Mouse (Mus musculus) liver, embryonic 15.5 days (tissue): ENCODE data around the gene Rbfox2. TPM values are rescaled to one million over a fixed set of nuclear protein-coding genes. Genes with fewer than 3 reads are reported as not detected.

Experiments used
- ATAC-seq: fragments of 200-750 bp; cut with Nextera tagmentation; 2 replicates; pipeline ENCODE4 v1.8.0; 2017; ENCODE audit warnings: moderate number of reproducible peaks, mild to moderate bottlenecking, moderate library complexity; ENCODE audit not compliant: insufficient read depth
- H3K27ac ChIP-seq: fragments of 300-500 bp; sonication (generic); replicated peaks from 2 replicates; pipeline ENCODE4 v1.5.1; 2015; ENCODE audit warnings: mild to moderate bottlenecking, inconsistent platforms
- H3K27me3 ChIP-seq: fragments of 300-500 bp; sonication (generic); 2 replicates; pipeline ENCODE4 v1.6.1; 2015; ENCODE audit warnings: mild to moderate bottlenecking, inconsistent platforms
- H3K36me3 ChIP-seq: fragments of 300-500 bp; sonication (generic); replicated peaks from 2 replicates; pipeline ENCODE4 v1.6.1; 2015; ENCODE audit warnings: moderate library complexity, mild to moderate bottlenecking, inconsistent platforms
- H3K4me1 ChIP-seq: fragments of 300-500 bp; sonication (generic); replicated peaks from 2 replicates; pipeline ENCODE4 v1.6.1; 2015; ENCODE audit warnings: inconsistent platforms
- H3K4me2 ChIP-seq: fragments of 300-500 bp; sonication (generic); 2 replicates; pipeline ENCODE4 v1.6.1; 2015; ENCODE audit warnings: moderate library complexity, mild to moderate bottlenecking, inconsistent platforms
- H3K4me3 ChIP-seq: fragments of 300-500 bp; sonication (generic); replicated peaks from 2 replicates; pipeline ENCODE4 v1.5.1; 2015; ENCODE audit warnings: mild to moderate bottlenecking, inconsistent platforms
- H3K9ac ChIP-seq: fragments of 300-500 bp; sonication (generic); 2 replicates; pipeline ENCODE4 v1.6.1; 2015; ENCODE audit warnings: moderate library complexity, mild to moderate bottlenecking, inconsistent platforms
- H3K9me3 ChIP-seq: fragments of 300-500 bp; sonication (generic); replicated peaks from 2 replicates; pipeline ENCODE4 v1.6.1; 2016; ENCODE audit warnings: inconsistent platforms
- WGBS: fragments of 180-500 bp; shearing (Covaris S2); methylation state at CpG from one replicate; pipeline ENCODE4 v1.1.7; 2015; ENCODE audit warnings: mixed read lengths; ENCODE audit not compliant: insufficient replicate concordance; 5-methylcytosine and 5-hydroxymethylcytosine counted together
- polyA plus RNA-seq: library from polyadenylated mRNA; unstranded; fragments of >200 nt; fragmentation: Nextera tagmentation; extraction: Ambion mirVana; gene quantifications from 2 replicates; pipeline ENCODE4 v1.2.1, GENCODE M21; 2015

Gene Rbfox2
- polyA plus RNA-seq, 1 experiment from 2014 or later = 9.8 TPM

- H3K9me3 ChIP-seq = no peaks in the 10 kb centered on the region
- no peak for ATAC-seq
- no peak overlapping the region for H3K27ac ChIP-seq
- peaks cover 10% of the 10 kb centered on the region for H3K4me1 ChIP-seq
- H3K36me3 ChIP-seq = no peaks in the 10 kb centered on the region
- no peak overlapping the region for H3K4me2 ChIP-seq
- WGBS = 48% methylated on average over 6 of the region's 6 CpGs
- H3K9ac ChIP-seq = no peak overlapping the region
- peaks cover 12% of the 10 kb centered on the region; the same call in 1 of the 2 replicates for H3K27me3 ChIP-seq
- H3K4me3 ChIP-seq = no peak overlapping the region
These were observed 272.3 kb downstream of the Rbfox2 start for GRCm38 (mm10) chr15:77034526-77034925.

GRCm38 (mm10) chr15:77031271-77031670 is 275.5 kb downstream of the Rbfox2 start:
- no peak for ATAC-seq
- no peaks in the 10 kb centered on the region for H3K9me3 ChIP-seq
- 45% methylated on average over 3 of the region's 3 CpGs for WGBS
- H3K4me2 ChIP-seq = no peak overlapping the region
- no peak overlapping the region for H3K4me3 ChIP-seq
- H3K4me1 ChIP-seq = peaks cover 9% of the 10 kb centered on the region
- H3K27ac ChIP-seq = no peak overlapping the region
- H3K9ac ChIP-seq = no peak overlapping the region
- no peaks in the 10 kb centered on the region for H3K27me3 ChIP-seq
- H3K36me3 ChIP-seq = no peaks in the 10 kb centered on the region

- Histone ChIP-seq H3K27ac (no peak overlapping the region), H3K9me3 (no peaks in the 10 kb centered on the region), H3K4me2 (no peak overlapping the region), H3K4me1 (no peaks in the 10 kb centered on the region; the same call in 1 of the 2 replicates), H3K4me3 (no peak overlapping the region), H3K9ac (no peak overlapping the region), H3K27me3 (no peaks in the 10 kb centered on the region), H3K36me3 (no peaks in the 10 kb centered on the region)
- ATAC-seq = no peak
- WGBS = 23% methylated on average over 7 of the region's 7 CpGs
These were observed 277.3 kb downstream of the Rbfox2 start for GRCm38 (mm10) chr15:77029331-77029991.

Other genes with a start within 250 kb of the Rbfox2 start
- gene Apol7a, start 92.1 kb upstream of the Rbfox2 start, polyA plus RNA-seq = 1.8 and 2.6 TPM in 2 replicates
- 0.07 TPM in 1 of 2 replicates, not detected in the other for gene Apol9a, start 104.1 kb upstream of the Rbfox2 start, polyA plus RNA-seq
- not detected in 2 replicates for gene Apol7b, start 140.5 kb upstream of the Rbfox2 start, polyA plus RNA-seq
- gene Apol10a, start 170.0 kb upstream of the Rbfox2 start, polyA plus RNA-seq = not detected in 2 replicates
- 0.24 and 0.29 TPM in 2 replicates for gene Apol11a, start 201.3 kb upstream of the Rbfox2 start, polyA plus RNA-seq
- gene Apol7c, start 226.3 kb upstream of the Rbfox2 start, polyA plus RNA-seq = not detected in 2 replicates